Mouse (Mus musculus): ENCODE data around the gene Mob3c.

The Mob3c gene

GRCm38 (mm10) chr4:115835576-115835975, 7.7 kb downstream of the Mob3c start:
- DNase-seq (ENCODE audit: low spot score) = no peak

- DNase-seq (ENCODE audit: low spot score) = no peak
Observed at GRCm38 (mm10) chr4:115838196-115838595, 10.3 kb downstream of the Mob3c start.

- DNase-seq (ENCODE audit: low spot score) = peak; percentile 89
Observed at GRCm38 (mm10) chr4:115838696-115839641, 11.1 kb downstream of the Mob3c start, which contains the start of gene Mknk1. Gene Mknk1 (plus strand): TSS chr4:115839198.

- DNase-seq (ENCODE audit: low spot score) = no peak
Observed at GRCm38 (mm10) chr4:115839956-115840355, 12.1 kb downstream of the Mob3c start.

GRCm38 (mm10) chr4:115840842-115841241, 12.9 kb downstream of the Mob3c start:
- DNase-seq (ENCODE audit: low spot score) = no peak

DNA sequence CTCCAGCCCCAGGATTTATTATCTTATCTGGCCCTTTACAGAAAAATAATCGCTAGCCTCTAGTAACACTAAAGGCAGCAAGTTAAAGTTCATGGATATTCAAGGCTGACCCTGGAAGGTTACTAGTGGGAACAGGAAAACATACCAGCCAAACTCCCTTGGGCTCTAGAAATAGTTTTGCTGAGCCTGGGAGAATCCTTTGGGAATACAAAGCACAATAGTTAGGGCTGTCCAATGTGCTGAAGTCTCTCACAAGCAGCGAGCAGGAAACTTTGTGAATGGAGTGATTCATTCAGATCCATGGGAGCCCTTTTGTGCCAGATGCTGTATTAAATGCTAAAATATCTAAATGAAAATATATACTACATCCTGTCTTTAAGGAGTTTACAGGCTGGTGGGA, 18.8 kb downstream of the Mob3c start:
- no peak for DNase-seq (ENCODE audit: low spot score)

GRCm38 (mm10) chr4:115847377-115847776, 19.5 kb downstream of the Mob3c start:
- no peak for DNase-seq (ENCODE audit: low spot score)

- no peak for DNase-seq (ENCODE audit: low spot score)
Observed at GRCm38 (mm10) chr4:115848083-115848482, 20.2 kb downstream of the Mob3c start.

DNA sequence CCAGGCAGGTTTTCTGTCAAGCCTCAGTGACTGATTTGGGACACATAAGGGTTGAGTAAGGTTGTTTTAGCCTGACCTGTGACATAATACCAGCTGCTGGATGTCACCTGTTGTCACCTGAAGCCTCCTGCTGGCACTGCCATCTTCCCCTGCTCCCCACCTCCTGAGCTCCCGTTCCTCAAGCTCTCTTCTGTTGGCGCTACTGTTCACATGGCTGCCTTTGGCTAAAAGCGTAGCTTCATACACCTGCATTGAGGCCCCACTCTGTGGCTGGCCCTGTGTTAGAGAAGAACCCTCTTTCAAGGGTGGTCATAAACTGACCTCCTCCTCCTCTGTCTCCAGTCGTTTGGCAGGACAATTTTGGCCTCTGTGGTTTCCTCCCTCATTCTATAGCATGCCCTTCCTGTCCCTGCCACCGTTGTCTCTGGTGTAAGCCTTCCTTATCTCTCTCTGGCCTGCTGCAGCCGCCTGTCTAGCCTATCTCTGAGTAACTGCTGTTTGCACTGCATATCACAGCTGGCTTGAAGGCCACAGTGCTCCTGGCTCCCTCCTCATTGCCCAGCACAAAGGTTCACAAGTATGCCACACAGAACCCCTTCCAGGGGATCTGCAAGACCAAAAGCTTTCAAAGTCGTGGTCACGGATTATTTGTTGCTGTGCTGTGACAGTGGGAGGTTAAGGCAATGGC, 21.2 kb downstream of the Mob3c start:
- no peak for DNase-seq (ENCODE audit: low spot score)

DNA sequence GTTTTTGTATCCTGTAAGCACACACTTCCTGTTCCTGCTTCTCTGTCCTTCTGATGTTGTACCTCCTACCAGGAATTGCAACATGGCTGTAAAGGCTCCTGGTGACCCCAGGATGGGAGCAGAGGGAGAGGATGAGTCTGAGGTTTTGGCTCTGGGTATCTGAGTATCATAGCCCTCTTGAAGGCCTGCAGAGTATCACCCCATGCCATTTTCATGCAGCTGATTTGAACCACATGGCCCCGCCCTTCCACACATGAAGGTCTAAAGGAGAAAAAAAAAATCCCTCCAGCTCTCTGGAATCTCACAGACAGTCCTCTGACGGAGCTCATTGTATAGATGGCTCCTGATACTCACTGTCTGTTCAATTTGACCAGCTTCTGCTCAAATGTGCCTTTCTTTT, 22.2 kb downstream of the Mob3c start:
- no peak for DNase-seq (ENCODE audit: low spot score)

DNA sequence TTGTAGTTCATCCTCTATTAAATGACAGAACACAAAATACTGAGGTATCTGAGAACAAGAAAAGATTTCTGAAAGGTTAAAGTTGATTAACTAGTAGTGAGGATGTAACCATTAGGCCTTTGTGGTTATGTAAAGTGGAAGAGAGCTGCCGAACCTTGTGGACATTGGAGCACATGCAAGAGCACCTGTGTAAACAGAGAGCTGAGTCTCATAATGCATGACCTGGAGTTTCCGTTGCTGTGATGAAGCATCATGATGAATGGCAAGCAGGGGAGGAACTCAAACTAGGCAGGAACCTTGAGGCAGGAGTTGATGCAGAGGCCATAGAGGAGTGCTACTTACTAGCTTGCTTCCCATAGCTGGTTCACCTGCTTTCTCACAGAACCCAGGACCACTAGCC, 22.7 kb downstream of the Mob3c start:
- DNase-seq (ENCODE audit: low spot score) = no peak

GRCm38 (mm10) chr4:115851569-115851968, 23.7 kb downstream of the Mob3c start:
- no peak for DNase-seq (ENCODE audit: low spot score)

DNA sequence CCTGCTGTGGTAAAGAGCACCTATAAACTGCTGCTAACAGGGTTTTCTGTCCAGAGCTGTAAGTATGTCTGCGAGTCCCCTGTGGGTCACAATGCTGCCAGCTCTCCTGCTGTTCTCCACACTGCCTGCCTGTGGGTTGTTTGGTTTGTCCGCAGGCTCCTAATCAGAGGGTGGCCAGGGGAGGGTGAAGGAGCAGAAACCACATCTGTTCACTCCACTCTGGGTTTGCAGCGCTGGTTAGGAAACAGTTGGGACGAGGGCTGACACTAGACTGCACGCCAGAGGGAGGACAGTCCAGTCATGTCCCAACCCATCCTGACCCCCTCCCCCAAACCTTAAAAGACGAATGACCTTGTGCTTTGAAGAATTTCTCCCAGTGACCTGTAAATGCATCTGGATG, 27.2 kb downstream of the Mob3c start:
- DNase-seq (ENCODE audit: low spot score) = no peak

DNA sequence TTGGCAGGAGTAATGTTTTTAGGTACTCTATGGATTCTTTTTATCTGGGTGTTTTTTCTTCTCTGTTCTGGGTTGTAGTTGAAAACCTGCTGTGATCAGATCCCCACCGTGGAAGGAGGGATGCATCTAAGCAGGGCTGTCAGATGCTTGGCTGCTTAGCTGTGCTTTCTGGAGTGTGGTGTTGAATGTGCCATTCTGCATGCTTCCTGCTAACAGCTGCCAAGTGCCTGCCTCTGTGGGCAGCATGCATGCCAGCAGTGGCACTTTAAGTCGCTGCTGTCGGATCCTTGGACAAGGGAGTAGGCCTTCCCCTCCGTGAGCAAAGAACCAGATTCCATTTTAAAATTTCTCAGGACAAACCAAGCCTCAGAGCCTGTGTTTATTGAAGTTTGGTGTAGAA, 27.7 kb downstream of the Mob3c start:
- no peak for DNase-seq (ENCODE audit: low spot score)

- DNase-seq (ENCODE audit: low spot score) = no peak
Observed at GRCm38 (mm10) chr4:115856282-115856681, 28.4 kb downstream of the Mob3c start.

DNA sequence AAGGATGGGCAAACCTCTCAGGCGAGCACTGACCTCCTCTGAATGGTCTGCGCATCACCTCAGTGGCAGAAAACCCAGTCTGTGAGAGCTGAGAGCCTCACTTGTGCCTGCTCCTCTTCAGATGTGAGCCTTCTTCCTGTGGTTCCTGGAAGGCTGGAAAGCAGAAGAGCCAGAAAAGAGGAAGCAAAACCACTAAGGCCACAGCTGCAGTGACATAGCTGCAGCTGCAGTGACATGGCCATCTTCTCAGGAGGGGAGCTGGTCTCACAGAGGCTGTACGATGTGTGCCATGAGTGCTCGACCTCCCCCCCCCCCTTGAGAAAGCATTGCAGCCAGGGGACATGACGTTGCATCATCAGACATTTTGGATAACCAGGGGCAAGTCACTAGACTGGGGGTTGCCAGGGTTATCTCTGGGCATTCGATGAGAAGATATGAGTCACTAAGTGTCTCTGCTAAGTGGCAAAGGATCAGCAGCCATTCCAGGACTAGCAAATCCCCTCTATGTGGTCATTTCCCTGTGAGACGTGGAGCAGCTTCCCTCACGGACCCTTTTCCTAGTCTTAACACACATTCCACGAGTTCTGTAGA, 29.5 kb downstream of the Mob3c start:
- no peak for DNase-seq (ENCODE audit: low spot score)

- DNase-seq (ENCODE audit: low spot score) = no peak
Observed at GRCm38 (mm10) chr4:115863352-115863751, 35.5 kb downstream of the Mob3c start.

- DNase-seq (ENCODE audit: low spot score) = no peak
Observed at GRCm38 (mm10) chr4:115863880-115864279, 36.0 kb downstream of the Mob3c start.

DNA sequence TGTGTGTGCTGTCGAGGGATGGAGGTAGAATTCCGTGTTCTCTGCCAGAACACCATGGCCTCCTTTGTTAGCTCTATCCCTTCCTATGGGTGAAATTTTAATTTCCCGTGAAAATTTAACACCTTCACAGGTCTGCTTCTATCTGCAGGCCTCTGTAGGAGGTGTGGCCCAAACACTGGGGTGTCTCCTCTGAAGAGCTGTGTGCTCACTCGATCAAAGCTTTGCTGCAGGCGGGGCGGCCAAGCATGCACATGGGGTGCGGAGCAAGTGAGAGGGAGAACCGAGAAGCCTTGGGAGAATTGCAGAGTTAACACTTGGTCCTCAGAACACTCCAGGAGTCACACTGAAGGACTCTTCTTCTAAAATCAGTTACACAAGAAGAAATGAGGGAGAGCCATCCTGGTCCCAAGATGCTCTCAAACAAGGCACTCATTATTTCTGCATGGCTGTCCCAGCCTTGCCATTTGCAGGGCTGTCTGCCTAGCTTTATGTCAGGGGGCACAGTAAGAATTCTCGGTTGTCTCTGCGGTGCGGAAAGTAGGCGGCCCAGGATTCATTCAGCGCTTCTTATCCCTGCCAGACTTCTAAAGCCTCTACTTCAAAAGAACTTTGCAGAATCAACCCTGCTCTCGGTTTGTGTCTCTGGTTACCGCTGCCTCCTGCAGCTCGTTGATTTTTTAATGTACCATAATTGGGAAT, 41.8 kb downstream of the Mob3c start:
- no peak for DNase-seq (ENCODE audit: low spot score)

GRCm38 (mm10) chr4:115873231-115873630, 45.3 kb downstream of the Mob3c start:
- no peak for DNase-seq (ENCODE audit: low spot score)

DNA sequence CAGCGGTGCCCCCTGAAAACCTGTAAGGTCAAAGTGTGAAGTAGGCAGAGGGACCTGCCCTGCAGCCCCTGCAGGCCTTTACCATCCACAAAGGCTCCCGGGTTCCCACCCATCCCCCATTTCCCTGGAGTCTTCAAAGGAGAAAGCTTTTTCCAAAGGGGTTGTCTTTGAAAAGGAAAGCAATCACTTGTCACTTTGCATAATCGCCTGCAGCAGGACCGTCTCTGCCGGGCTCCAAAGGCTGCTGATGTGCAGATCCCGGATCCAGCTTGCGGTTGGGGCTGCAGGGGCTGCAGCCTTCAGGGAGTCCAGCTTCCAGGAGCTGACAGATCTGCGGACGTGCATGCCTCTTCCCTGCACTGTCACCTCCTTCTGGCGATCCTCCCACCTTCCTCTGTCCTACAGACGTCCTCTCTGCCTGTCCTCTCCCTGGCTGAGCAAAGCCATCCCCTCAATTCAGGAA, 50.4 kb downstream of the Mob3c start:
- DNase-seq (ENCODE audit: low spot score) = no peak

- DNase-seq (ENCODE audit: low spot score) = no peak
Observed at GRCm38 (mm10) chr4:115878828-115879227, 50.9 kb downstream of the Mob3c start.

Measured in left cerebral cortex, adult 11 months (tissue).